Mouse (Mus musculus) bone marrow, adult 2 months (tissue): ENCODE measurements around the gene Gm10320.

Experiments
- CTCF ChIP-seq: fragments of 200-500 bp; IDR thresholded peaks from 2 replicates; pipeline ENCODE4 v1.5.1; 2011; ENCODE audit warnings: low read length, control low read depth; ENCODE audit not compliant: control insufficient read depth, insufficient read depth
- POLR2A ChIP-seq: fragments of 200-500 bp; IDR thresholded peaks from 2 replicates; pipeline ENCODE4 v1.6.1; 2011; ENCODE audit warnings: low read depth, mild to moderate bottlenecking, control low read depth, low read length, borderline replicate concordance; ENCODE audit not compliant: control insufficient read depth

GRCm38 (mm10) chr13:98461467-98461866 is 30.3 kb downstream of the Gm10320 start:
- TF ChIP-seq CTCF, result no peak
- TF ChIP-seq POLR2A, result no peak
